Mouse (Mus musculus) ES-Bruce4 (cell line): ENCODE data around the gene Fam204a.

Experiments used
- CTCF ChIP-seq: IDR thresholded peaks from one replicate; pipeline ENCODE4 v1.8.1; 2011; ENCODE audit warnings: low read depth, low read length
- EP300 ChIP-seq: IDR thresholded peaks from 2 replicates; pipeline ENCODE4 v1.6.1; 2011; ENCODE audit warnings: low read depth, low read length; ENCODE audit not compliant: insufficient read depth
- POLR2A ChIP-seq: IDR thresholded peaks from one replicate; pipeline ENCODE4 v1.8.1; 2011; ENCODE audit warnings: low read length; ENCODE audit not compliant: insufficient read depth

GRCm38 (mm10) chr19:60252021-60252420 lies 25.5 kb upstream of the Fam204a start:
- TF ChIP-seq POLR2A = no peak
- peak; percentile 20 for TF ChIP-seq CTCF
- no peak for TF ChIP-seq EP300
